Mouse (Mus musculus): Measurements from ENCODE around the gene Trpm8. TPM values are rescaled to one million over a fixed set of nuclear protein-coding genes. Genes with fewer than 3 reads are reported as not detected.

The Trpm8 gene
- polyA plus RNA-seq, 1 experiment from 2014 or later: not detected

DNA sequence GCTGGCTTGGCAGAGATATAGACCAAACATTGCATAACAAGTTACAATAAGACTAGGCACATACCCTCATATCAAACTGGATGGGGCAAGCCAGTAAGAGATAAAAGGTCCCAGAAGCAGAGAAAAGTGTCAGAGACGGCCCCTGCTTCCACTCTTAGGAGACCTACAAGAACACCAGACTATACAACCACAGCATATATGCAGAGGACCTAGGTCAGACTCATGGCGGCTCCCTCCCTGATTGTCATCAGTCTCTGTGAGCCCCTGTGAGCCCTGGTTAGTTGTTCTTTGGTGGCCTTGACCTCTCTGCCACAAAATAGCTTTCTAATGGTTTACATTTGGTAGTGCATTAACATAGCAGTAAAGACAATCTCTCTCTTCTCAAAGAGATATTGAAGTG is 31.6 kb downstream of the Trpm8 start:
- WGBS (ENCODE audit: insufficient replicate concordance): 37% methylated on average over 2 of the region's 2 CpGs
- Histone ChIP-seq H3K4me1 (replicated peaks) (no peaks in the 10 kb centered on the region), H3K36me3 (no peaks in the 10 kb centered on the region), H3K4me2 (no peak overlapping the region), H3K27ac (no peak overlapping the region), H3K27me3 (no peaks in the 10 kb centered on the region), H3K4me3 (replicated peaks) (no peak overlapping the region), H3K9me3 (replicated peaks) (peaks cover 18% of the 10 kb centered on the region), H3K9ac (no peak overlapping the region)
- DNase-seq (no peak), ATAC-seq (ENCODE audit: low read depth) (no peak)

- no peak for DNase-seq
- Histone ChIP-seq H3K27ac (no peak overlapping the region), H3K9ac (no peak overlapping the region), H3K4me1 (replicated peaks) (no peaks in the 10 kb centered on the region), H3K9me3 (replicated peaks) (peaks cover 11% of the 10 kb centered on the region; the same call in 1 of the 2 replicates), H3K27me3 (no peaks in the 10 kb centered on the region), H3K4me2 (no peak overlapping the region), H3K4me3 (replicated peaks) (no peak overlapping the region), H3K36me3 (no peaks in the 10 kb centered on the region)
- 29% methylated on average over 3 of the region's 3 CpGs for WGBS (ENCODE audit: insufficient replicate concordance)
- ATAC-seq (ENCODE audit: low read depth): no peak
Measured at GRCm38 (mm10) chr1:88309905-88310304, 32.4 kb downstream of the Trpm8 start.

DNA sequence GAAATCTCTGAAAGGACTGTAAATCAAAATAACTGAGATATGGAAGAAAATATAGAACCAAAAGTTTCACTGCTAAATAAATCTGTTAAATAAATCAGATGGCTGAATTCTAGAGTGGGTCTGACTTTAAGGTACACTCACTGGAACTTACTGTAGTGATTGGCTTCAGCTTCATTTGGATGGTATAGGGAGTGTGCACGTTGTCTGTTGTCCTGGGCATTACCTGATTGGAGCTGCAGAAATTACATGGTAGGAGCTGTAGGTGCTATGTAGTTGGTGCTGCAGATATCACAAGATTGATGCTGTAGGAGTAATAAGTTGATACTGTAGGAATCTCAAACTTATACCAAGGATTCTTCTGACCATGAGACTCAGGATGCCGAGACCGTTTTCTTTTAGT is 32.9 kb downstream of the Trpm8 start:
- Histone ChIP-seq H3K4me1 (replicated peaks) (no peaks in the 10 kb centered on the region), H3K27me3 (no peaks in the 10 kb centered on the region), H3K9me3 (replicated peaks) (peaks cover 11% of the 10 kb centered on the region; the same call in 1 of the 2 replicates), H3K4me2 (no peak overlapping the region), H3K4me3 (replicated peaks) (no peak overlapping the region), H3K36me3 (no peaks in the 10 kb centered on the region), H3K27ac (no peak overlapping the region), H3K9ac (no peak overlapping the region)
- 0 out of 2 replicates have a peak, but pooled peaks have one; percentile 23 for ATAC-seq (ENCODE audit: low read depth)
- DNase-seq: no peak
- WGBS (ENCODE audit: insufficient replicate concordance): 51% methylated on average over 3 of the region's 3 CpGs

- Histone ChIP-seq H3K9ac (no peak overlapping the region), H3K4me3 (replicated peaks) (no peak overlapping the region), H3K4me2 (no peak overlapping the region), H3K4me1 (replicated peaks) (no peaks in the 10 kb centered on the region), H3K27me3 (no peaks in the 10 kb centered on the region), H3K36me3 (no peaks in the 10 kb centered on the region), H3K9me3 (replicated peaks) (no peaks in the 10 kb centered on the region), H3K27ac (no peak overlapping the region)
- 75% methylated on average over 1 of the region's 1 CpGs for WGBS (ENCODE audit: insufficient replicate concordance)
- ATAC-seq (ENCODE audit: low read depth) (no peak), DNase-seq (no peak)
Measured at GRCm38 (mm10) chr1:88317279-88317678, 39.8 kb downstream of the Trpm8 start.

DNA sequence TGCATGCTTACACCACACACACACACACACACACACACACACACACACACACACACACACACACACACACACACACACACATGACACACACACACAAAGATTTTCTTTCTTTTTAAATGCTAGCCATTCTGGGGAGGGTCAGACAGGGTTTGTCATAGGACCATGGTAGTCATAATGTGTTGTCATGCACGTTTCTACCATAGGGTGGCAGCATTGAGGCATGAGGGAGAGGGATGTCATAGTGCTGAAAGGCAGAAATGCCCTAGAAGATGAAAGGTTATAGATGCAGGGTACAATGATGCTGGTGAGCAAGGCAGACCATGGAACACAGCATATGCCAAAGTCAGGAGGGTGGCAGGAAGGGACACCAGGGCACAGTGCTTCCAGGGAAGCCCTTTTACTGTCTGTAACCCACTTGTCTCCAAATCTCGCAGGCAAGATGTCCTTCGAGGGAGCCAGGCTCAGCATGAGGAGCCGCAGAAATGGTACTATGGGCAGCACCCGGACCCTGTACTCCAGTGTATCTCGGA is 41.1 kb downstream of the Trpm8 start:
- Histone ChIP-seq H3K4me1 (replicated peaks) (no peaks in the 10 kb centered on the region), H3K4me2 (no peak overlapping the region), H3K27ac (no peak overlapping the region), H3K36me3 (no peaks in the 10 kb centered on the region), H3K9me3 (replicated peaks) (no peaks in the 10 kb centered on the region), H3K9ac (no peak overlapping the region), H3K4me3 (replicated peaks) (no peak overlapping the region), H3K27me3 (no peaks in the 10 kb centered on the region)
- DNase-seq (no peak), ATAC-seq (ENCODE audit: low read depth) (no peak)
- 56% methylated on average over 6 of the region's 6 CpGs for WGBS (ENCODE audit: insufficient replicate concordance)

GRCm38 (mm10) chr1:88320821-88321395 is 43.4 kb downstream of the Trpm8 start:
- ATAC-seq (ENCODE audit: low read depth) (no peak), DNase-seq (no peak)
- H3K9ac ChIP-seq: no peak overlapping the region
- H3K36me3 ChIP-seq: no peaks in the 10 kb centered on the region
- H3K4me1 ChIP-seq (replicated peaks): no peaks in the 10 kb centered on the region
- no peaks in the 10 kb centered on the region for H3K9me3 ChIP-seq (replicated peaks)
- WGBS (ENCODE audit: insufficient replicate concordance): 47% methylated on average over 7 of the region's 7 CpGs
- H3K27ac ChIP-seq: no peak overlapping the region
- no peak overlapping the region for H3K4me3 ChIP-seq (replicated peaks)
- no peak overlapping the region for H3K4me2 ChIP-seq
- H3K27me3 ChIP-seq: no peaks in the 10 kb centered on the region

- Histone ChIP-seq H3K4me2 (no peak overlapping the region), H3K4me1 (replicated peaks) (no peaks in the 10 kb centered on the region), H3K36me3 (no peaks in the 10 kb centered on the region), H3K27me3 (no peaks in the 10 kb centered on the region), H3K9me3 (replicated peaks) (no peaks in the 10 kb centered on the region), H3K4me3 (replicated peaks) (no peak overlapping the region), H3K9ac (no peak overlapping the region), H3K27ac (no peak overlapping the region)
- DNase-seq (no peak), ATAC-seq (ENCODE audit: low read depth) (no peak)
Measured at GRCm38 (mm10) chr1:88322146-88322545, 44.7 kb downstream of the Trpm8 start.

DNA sequence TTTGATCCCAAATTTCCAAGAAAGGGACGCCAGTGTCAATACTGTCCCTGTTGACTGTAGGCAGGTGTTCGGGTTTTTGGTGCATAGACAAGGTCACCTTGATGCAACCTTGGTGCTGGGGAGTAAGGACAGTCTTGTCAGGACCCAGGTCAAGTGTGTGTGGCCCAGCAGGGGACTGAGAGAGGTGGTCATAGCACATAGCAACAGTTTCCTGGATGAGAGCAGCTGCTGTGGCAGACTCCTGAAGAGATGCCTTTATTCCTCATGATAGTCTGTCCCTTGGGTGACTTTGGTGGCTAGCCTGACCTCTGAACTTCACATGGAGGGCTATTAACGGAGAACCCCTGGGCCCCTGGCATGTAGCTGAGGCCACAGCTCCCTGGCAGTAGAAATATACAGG is 45.6 kb downstream of the Trpm8 start:
- no peak overlapping the region for H3K4me2 ChIP-seq
- no peaks in the 10 kb centered on the region for H3K4me1 ChIP-seq (replicated peaks)
- ATAC-seq (ENCODE audit: low read depth) (no peak), DNase-seq (no peak)
- no peak overlapping the region for H3K9ac ChIP-seq
- no peaks in the 10 kb centered on the region for H3K9me3 ChIP-seq (replicated peaks)
- no peaks in the 10 kb centered on the region for H3K27me3 ChIP-seq
- 50% methylated on average over 3 of the region's 3 CpGs for WGBS (ENCODE audit: insufficient replicate concordance)
- H3K4me3 ChIP-seq (replicated peaks): no peak overlapping the region
- no peaks in the 10 kb centered on the region for H3K36me3 ChIP-seq
- H3K27ac ChIP-seq: no peak overlapping the region

- no peaks in the 10 kb centered on the region for H3K9me3 ChIP-seq (replicated peaks)
- no peak overlapping the region for H3K4me2 ChIP-seq
- DNase-seq: no peak
- no peak overlapping the region for H3K4me3 ChIP-seq (replicated peaks)
- 65% methylated on average over 9 of the region's 9 CpGs for WGBS (ENCODE audit: insufficient replicate concordance)
- ATAC-seq (ENCODE audit: low read depth): no peak
- H3K36me3 ChIP-seq: no peaks in the 10 kb centered on the region
- no peak overlapping the region for H3K27ac ChIP-seq
- H3K4me1 ChIP-seq (replicated peaks): no peaks in the 10 kb centered on the region
- no peaks in the 10 kb centered on the region for H3K27me3 ChIP-seq
- no peak overlapping the region for H3K9ac ChIP-seq
Measured at GRCm38 (mm10) chr1:88339481-88339880, 62.0 kb downstream of the Trpm8 start.

DNA sequence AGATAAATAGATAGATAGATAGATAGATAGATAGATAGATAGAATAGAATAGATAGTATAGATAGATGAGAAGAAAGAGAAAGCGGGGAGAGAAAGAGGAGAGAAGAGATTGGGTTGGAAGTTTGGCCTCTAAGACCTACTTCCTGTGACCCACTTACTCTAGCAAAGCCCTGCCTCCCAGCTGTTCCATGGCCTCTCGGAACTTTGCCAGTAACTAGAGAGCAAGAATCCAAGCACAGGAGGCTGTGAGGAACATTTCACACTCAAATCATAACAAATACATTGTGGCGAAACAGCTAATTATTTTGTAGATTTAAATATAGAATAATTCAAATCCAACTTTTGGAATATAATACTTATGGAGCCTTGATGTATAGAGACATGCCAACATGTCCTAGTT is 65.2 kb downstream of the Trpm8 start:
- no peak overlapping the region for H3K9ac ChIP-seq
- no peak overlapping the region for H3K4me3 ChIP-seq (replicated peaks)
- no peaks in the 10 kb centered on the region for H3K9me3 ChIP-seq (replicated peaks)
- no peak overlapping the region for H3K4me2 ChIP-seq
- 70% methylated on average over 3 of the region's 3 CpGs for WGBS (ENCODE audit: insufficient replicate concordance)
- H3K36me3 ChIP-seq: no peaks in the 10 kb centered on the region
- no peaks in the 10 kb centered on the region for H3K4me1 ChIP-seq (replicated peaks)
- no peaks in the 10 kb centered on the region for H3K27me3 ChIP-seq
- ATAC-seq (ENCODE audit: low read depth) (no peak), DNase-seq (no peak)
- H3K27ac ChIP-seq: no peak overlapping the region

- H3K9me3 ChIP-seq (replicated peaks): no peaks in the 10 kb centered on the region
- DNase-seq: no peak
- 26% methylated on average over 3 of the region's 3 CpGs for WGBS (ENCODE audit: insufficient replicate concordance)
- no peaks in the 10 kb centered on the region for H3K36me3 ChIP-seq
- H3K4me2 ChIP-seq: no peak overlapping the region
- H3K27ac ChIP-seq: no peak overlapping the region
- H3K27me3 ChIP-seq: no peaks in the 10 kb centered on the region
- H3K4me3 ChIP-seq (replicated peaks): no peak overlapping the region
- no peaks in the 10 kb centered on the region for H3K4me1 ChIP-seq (replicated peaks)
- no peak for ATAC-seq (ENCODE audit: low read depth)
- no peak overlapping the region for H3K9ac ChIP-seq
Measured at GRCm38 (mm10) chr1:88345580-88345979, 68.1 kb downstream of the Trpm8 start.

- WGBS (ENCODE audit: insufficient replicate concordance): 62% methylated on average over 5 of the region's 5 CpGs
- Histone ChIP-seq H3K4me2 (no peak overlapping the region), H3K9me3 (replicated peaks) (no peaks in the 10 kb centered on the region), H3K36me3 (no peaks in the 10 kb centered on the region), H3K9ac (no peak overlapping the region), H3K27ac (no peak overlapping the region), H3K4me3 (replicated peaks) (no peak overlapping the region), H3K27me3 (no peaks in the 10 kb centered on the region), H3K4me1 (replicated peaks) (no peaks in the 10 kb centered on the region)
- ATAC-seq (ENCODE audit: low read depth) (no peak), DNase-seq (no peak)
Measured at GRCm38 (mm10) chr1:88348496-88349005, 71.1 kb downstream of the Trpm8 start.
